Mouse (Mus musculus) hindbrain, embryonic 11.5 days (tissue): ENCODE results near the gene Slc12a7. TPM values are rescaled to one million over a fixed set of nuclear protein-coding genes. Genes with fewer than 3 reads are reported as not detected.

Experiments used
- ATAC-seq: fragments of 200-750 bp; cut with Nextera tagmentation; 2 replicates; pipeline ENCODE4 v1.8.0; 2017; ENCODE audit warnings: mild to moderate bottlenecking, moderate TSS enrichment, moderate library complexity; ENCODE audit not compliant: low FRiP score
- DNase-seq: peaks from one replicate; pipeline ENCODE4 v3.0.0-alpha.2; 2015; ENCODE audit warnings: low spot score
- H3K27ac ChIP-seq: fragments of 300-500 bp; sonication (generic); 2 replicates; pipeline ENCODE4 v1.5.1; 2014; ENCODE audit warnings: mild to moderate bottlenecking, low read depth, low read length
- H3K27me3 ChIP-seq: fragments of 300-500 bp; sonication (generic); 2 replicates; pipeline ENCODE4 v1.6.1; 2014; ENCODE audit warnings: mild to moderate bottlenecking, low read length, moderate library complexity, mixed read lengths; ENCODE audit not compliant: control insufficient read depth, insufficient read depth
- H3K36me3 ChIP-seq: fragments of 300-500 bp; sonication (generic); 2 replicates; pipeline ENCODE4 v1.6.1; 2014; ENCODE audit warnings: mild to moderate bottlenecking, low read length, moderate library complexity, mixed read lengths; ENCODE audit not compliant: control insufficient read depth, insufficient read depth
- H3K4me1 ChIP-seq: fragments of 300-500 bp; sonication (generic); replicated peaks from 2 replicates; pipeline ENCODE4 v1.6.1; 2014; ENCODE audit warnings: low read length, mixed read lengths; ENCODE audit not compliant: control insufficient read depth, insufficient read depth
- H3K4me2 ChIP-seq: fragments of 300-500 bp; sonication (generic); replicated peaks from 2 replicates; pipeline ENCODE4 v1.6.1; 2014; ENCODE audit warnings: mild to moderate bottlenecking, low read depth, low read length
- H3K4me3 ChIP-seq: fragments of 300-500 bp; sonication (generic); 2 replicates; pipeline ENCODE4 v1.5.1; 2014; ENCODE audit warnings: low read depth, low read length
- H3K9ac ChIP-seq: fragments of 300-500 bp; sonication (generic); 2 replicates; pipeline ENCODE4 v1.6.1; 2014; ENCODE audit warnings: low read depth, low read length
- H3K9me3 ChIP-seq: fragments of 300-500 bp; sonication (generic); 2 replicates; pipeline ENCODE4 v1.6.1; 2016; ENCODE audit warnings: low read length; ENCODE audit not compliant: control insufficient read depth
- WGBS: fragments of 180-500 bp; shearing (Covaris S2); extraction: QIAGEN DNeasy Blood & Tissue Kit; methylation state at CpG from one replicate; pipeline ENCODE4 v1.1.7; 2014; 5-methylcytosine and 5-hydroxymethylcytosine counted together
- polyA plus RNA-seq: library from polyadenylated mRNA; unstranded; fragments of >200 nt; fragmentation: Nextera tagmentation; extraction: Ambion mirVana; gene quantifications from 2 replicates; pipeline ENCODE4 v1.2.1, GENCODE M21; 2014

The Slc12a7 gene
- polyA plus RNA-seq: 34.2 and 34.8 TPM in 2 replicates

DNA sequence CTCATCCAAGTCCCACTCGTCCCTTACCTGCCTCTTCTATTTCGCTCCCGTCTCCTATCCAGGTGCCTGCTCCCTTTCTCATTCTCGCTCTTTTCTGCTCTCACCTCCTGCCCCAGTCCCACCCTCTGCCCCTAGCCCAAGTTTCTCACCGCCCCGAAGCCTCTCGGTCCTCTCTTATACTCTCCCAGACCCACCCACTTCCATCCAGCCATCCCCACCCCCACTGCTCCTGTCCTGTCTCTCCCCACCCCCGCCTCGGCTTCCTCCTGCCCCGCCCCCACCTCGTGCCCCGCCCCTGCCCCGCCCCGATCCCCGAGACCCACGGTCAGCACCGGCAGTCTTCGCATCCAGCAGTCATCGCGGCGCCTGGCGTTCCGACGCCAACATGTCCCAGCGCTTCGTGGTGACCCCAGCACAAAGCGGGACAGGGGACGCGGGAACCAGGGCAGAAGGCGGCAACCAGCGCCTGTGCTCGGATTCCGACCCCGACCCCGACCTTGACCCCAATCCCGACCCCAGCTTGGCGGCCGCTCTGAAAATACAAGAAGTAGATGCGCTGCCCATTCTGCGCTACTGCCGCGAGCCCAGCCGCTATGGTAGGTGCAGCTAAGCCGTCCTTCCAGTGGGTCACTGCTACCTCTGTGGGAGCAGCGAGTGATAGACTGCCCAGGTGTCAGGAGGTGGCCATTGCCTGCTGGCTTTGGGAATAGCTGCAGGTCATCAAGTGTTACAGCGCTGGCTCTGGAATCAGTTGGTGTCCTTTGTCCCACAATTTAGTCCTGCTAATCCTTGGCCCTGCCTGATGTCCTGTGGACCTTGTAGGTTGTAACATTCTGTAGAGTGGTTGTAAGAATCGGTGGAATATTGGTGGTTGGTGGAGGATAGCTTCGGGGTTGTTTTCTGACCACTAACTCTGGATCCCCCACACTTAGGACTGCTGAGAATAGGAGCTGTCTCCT lies at the start of gene Slc12a7:
Gene Slc12a7, plus strand, starts transcription at position 353 of the 959 bp plus-strand sequence.
- Histone ChIP-seq H3K4me2 (peak within 1 kb of the TSS; percentile 45), H3K27ac (no peak within 1 kb of the TSS), H3K4me1 (peaks cover 3% of the 10 kb centered on the region; the same call in 1 of the 2 replicates), H3K9me3 (no peaks in the 10 kb centered on the region), H3K27me3 (peaks cover 8% of the 10 kb centered on the region), H3K36me3 (no peaks in the 10 kb centered on the region), H3K9ac (peak within 1 kb of the TSS; percentile 42), H3K4me3 (peak within 1 kb of the TSS; percentile 30)
- DNase-seq (peak; percentile 55), ATAC-seq (peak; percentile 61)
- WGBS: 4% methylated on average over 48 of the region's 48 CpGs

DNA sequence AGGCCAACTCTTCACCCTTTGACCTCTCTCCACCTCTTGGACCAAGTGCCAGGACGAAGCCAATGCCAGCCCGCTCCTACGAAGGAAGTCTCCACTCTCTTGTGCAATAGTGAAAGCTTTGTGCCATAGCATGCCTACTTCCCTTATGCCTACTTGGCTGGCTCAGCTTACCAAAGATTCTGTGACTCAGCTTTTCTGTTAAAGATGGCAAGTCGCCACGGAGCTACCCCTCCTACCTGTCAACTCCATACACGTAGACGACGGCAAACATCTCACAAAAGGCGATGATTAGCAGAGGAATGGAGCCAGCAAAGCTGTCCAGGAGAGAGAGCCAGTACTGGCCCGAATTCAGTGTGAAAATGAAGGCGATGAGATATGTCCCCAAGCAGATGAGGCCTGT lies 49.2 kb upstream of the Slc12a7 start:
- Histone ChIP-seq H3K9me3 (no peaks in the 10 kb centered on the region), H3K36me3 (no peaks in the 10 kb centered on the region), H3K4me1 (no peaks in the 10 kb centered on the region), H3K4me3 (no peak overlapping the region), H3K4me2 (no peak overlapping the region), H3K27me3 (no peaks in the 10 kb centered on the region), H3K27ac (no peak overlapping the region), H3K9ac (no peak overlapping the region)
- ATAC-seq (no peak), DNase-seq (no peak)
- 92% methylated on average over 11 of the region's 11 CpGs for WGBS

GRCm38 (mm10) chr13:73684412-73684811 lies 48.5 kb upstream of the Slc12a7 start:
- no peak overlapping the region for H3K27ac ChIP-seq
- WGBS: 70% methylated on average over 1 of the region's 1 CpGs
- no peaks in the 10 kb centered on the region for H3K4me1 ChIP-seq
- H3K9me3 ChIP-seq: no peaks in the 10 kb centered on the region
- ATAC-seq: no peak
- H3K36me3 ChIP-seq: no peaks in the 10 kb centered on the region
- no peak overlapping the region for H3K4me3 ChIP-seq
- no peak overlapping the region for H3K9ac ChIP-seq
- no peaks in the 10 kb centered on the region for H3K27me3 ChIP-seq
- no peak for DNase-seq
- no peak overlapping the region for H3K4me2 ChIP-seq

DNA sequence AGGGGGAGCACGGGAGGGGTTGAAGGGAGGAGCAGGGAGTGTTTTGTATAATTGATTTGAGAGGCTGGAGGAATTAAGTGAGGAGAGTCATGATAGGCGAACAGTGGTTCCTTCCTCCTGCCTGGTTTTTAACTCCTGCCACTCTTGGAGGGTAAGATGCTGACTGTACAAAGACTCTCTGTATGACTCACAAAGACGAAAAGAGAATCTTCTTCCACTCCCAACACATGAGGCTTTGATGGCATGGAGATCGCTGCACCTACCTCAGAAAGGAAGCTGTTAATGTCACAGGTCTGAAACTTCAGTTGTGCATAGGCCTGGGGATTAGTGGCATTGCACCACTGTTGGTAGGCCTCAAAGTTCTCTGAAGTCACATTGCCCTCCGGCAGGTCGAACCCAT lies 47.4 kb upstream of the Slc12a7 start:
- DNase-seq (no peak), ATAC-seq (no peak)
- no peaks in the 10 kb centered on the region for H3K9me3 ChIP-seq
- H3K27me3 ChIP-seq: no peaks in the 10 kb centered on the region
- no peak overlapping the region for H3K27ac ChIP-seq
- H3K4me1 ChIP-seq: no peaks in the 10 kb centered on the region
- no peak overlapping the region for H3K4me3 ChIP-seq
- 90% methylated on average over 6 of the region's 6 CpGs for WGBS
- no peak overlapping the region for H3K9ac ChIP-seq
- no peak overlapping the region for H3K4me2 ChIP-seq
- H3K36me3 ChIP-seq: no peaks in the 10 kb centered on the region

- Histone ChIP-seq H3K4me2 (no peak overlapping the region), H3K4me3 (no peak overlapping the region), H3K36me3 (no peaks in the 10 kb centered on the region), H3K9me3 (no peaks in the 10 kb centered on the region), H3K9ac (no peak overlapping the region), H3K27me3 (no peaks in the 10 kb centered on the region), H3K4me1 (no peaks in the 10 kb centered on the region), H3K27ac (no peak overlapping the region)
- ATAC-seq (no peak), DNase-seq (no peak)
- WGBS: 69% methylated on average over 3 of the region's 3 CpGs
Measured at GRCm38 (mm10) chr13:73687601-73688000, 45.3 kb upstream of the Slc12a7 start.

DNA sequence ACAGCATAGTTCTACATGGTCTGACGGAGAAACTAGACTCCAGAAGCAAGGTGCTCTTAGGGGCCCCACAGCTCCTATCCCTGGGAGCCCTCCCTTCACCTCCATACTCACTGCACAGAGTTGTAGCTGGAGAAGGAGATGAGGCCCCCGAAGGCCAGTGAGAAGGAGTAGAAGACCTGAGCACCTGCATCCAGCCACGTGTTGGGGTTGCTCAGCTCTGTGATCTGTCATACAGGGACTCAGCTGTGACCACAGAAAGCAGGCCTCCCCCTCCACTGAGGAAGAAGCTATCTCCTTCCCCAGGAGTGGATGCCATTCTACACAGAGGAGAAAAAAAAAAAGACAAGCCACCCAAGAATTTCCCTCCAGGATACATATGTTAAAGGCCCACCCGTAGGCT lies 44.0 kb upstream of the Slc12a7 start:
- 86% methylated on average over 4 of the region's 4 CpGs for WGBS
- no peaks in the 10 kb centered on the region for H3K9me3 ChIP-seq
- H3K9ac ChIP-seq: no peak overlapping the region
- H3K36me3 ChIP-seq: no peaks in the 10 kb centered on the region
- H3K4me2 ChIP-seq: no peak overlapping the region
- H3K27ac ChIP-seq: no peak overlapping the region
- no peaks in the 10 kb centered on the region for H3K27me3 ChIP-seq
- no peaks in the 10 kb centered on the region for H3K4me1 ChIP-seq
- no peak for ATAC-seq
- no peak for DNase-seq
- no peak overlapping the region for H3K4me3 ChIP-seq

- Histone ChIP-seq H3K9me3 (no peaks in the 10 kb centered on the region), H3K27me3 (no peaks in the 10 kb centered on the region), H3K4me2 (no peak overlapping the region), H3K36me3 (no peaks in the 10 kb centered on the region), H3K4me3 (no peak overlapping the region), H3K9ac (no peak overlapping the region), H3K27ac (no peak overlapping the region), H3K4me1 (no peaks in the 10 kb centered on the region)
- ATAC-seq: peak; percentile 49
- DNase-seq: peak; percentile 79
- 38% methylated on average over 10 of the region's 10 CpGs for WGBS
Measured at GRCm38 (mm10) chr13:73692249-73692868, 40.5 kb upstream of the Slc12a7 start.

DNA sequence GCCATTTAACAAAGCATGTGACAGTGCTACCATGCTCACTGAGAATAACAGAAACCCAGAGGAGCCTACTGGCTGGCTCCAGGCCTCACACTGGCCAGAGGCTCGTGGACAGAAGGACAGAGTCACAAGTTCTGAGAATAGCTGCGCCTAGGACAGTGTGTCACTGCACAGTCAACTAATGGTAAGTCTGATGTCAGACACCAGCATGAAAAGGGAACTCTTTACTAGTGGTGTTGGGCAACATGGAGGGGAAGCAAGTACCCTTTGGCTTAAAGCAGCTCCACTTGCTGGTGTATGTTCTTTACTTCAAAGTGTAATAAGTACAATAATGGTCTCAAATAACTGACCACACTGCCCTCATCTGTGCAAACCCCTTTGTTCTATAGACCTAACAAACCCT lies 39.6 kb upstream of the Slc12a7 start:
- Histone ChIP-seq H3K9me3 (no peaks in the 10 kb centered on the region), H3K4me1 (no peaks in the 10 kb centered on the region), H3K4me3 (no peak overlapping the region), H3K36me3 (no peaks in the 10 kb centered on the region), H3K27ac (no peak overlapping the region), H3K27me3 (no peaks in the 10 kb centered on the region), H3K4me2 (no peak overlapping the region), H3K9ac (no peak overlapping the region)
- DNase-seq (no peak), ATAC-seq (no peak)
- 63% methylated on average over 2 of the region's 2 CpGs for WGBS
